In the genomic region with DNA sequence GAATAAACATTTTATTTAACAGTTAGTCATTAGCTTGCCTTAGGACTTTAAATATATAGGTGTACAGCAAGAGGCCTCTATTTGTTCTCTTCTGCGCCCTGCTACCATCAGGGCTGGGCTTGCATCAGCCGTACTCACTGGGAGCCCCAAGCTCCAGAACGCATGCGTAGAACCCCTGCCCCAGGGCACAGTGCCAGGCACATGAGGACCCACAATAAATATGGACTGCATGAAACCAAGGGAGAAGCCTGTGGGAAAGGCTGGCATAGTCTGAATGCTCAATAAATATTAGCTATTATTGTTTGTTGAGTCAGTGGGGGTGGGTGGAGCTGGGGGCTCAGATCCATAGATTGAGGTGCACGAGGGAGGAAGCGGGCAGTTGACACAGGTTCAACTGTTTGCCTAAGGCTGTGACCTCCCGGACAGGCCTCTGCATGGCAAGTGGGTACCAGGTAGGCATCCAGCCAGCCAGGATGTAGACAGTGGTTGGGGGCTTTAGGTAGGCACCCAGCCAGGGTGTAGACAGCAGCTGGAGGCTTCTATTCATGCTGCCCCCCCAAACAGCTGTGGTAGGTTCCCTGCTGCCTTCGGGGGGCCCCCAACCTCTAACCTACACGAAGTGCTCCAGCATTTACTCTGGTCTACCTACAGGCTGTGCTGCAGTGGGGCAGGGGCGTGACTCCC, we compare ENCODE assay signal across 10 mouse cellular contexts.
"Had no signal": no experiment of that assay in that cellular context is flagged by ENCODE, and none has a peak within 500 bp of the region (broad histone marks: within the 10 kb centered on the region; RNA-seq: fewer than 3 reads in every experiment).

No protein-coding gene starts in this region.

- H3K9ac ChIP-seq: limb, embryonic 12.5 days; liver, embryonic 13.5 days; liver, postnatal 0 days; lung, embryonic 15.5 days; midbrain, embryonic 12.5 days; neural tube, embryonic 13.5 days; stomach, embryonic 15.5 days had no signal

- H3K4me3 ChIP-seq: left cerebral cortex, adult 2 months; liver, embryonic 13.5 days; lung, embryonic 15.5 days; megakaryocyte, embryonic 14.5 days; neural tube, embryonic 13.5 days; stomach, embryonic 15.5 days had no signal

- H3K9me3 ChIP-seq: limb, embryonic 12.5 days; liver, embryonic 13.5 days; lung, embryonic 15.5 days; megakaryocyte, embryonic 14.5 days; midbrain, embryonic 12.5 days; neural tube, embryonic 13.5 days; stomach, embryonic 15.5 days had no signal

- H3K36me3 ChIP-seq: limb, embryonic 12.5 days; liver, embryonic 13.5 days; lung, embryonic 15.5 days; midbrain, embryonic 12.5 days; neural tube, embryonic 13.5 days; stomach, embryonic 15.5 days had no signal

- H3K4me1 ChIP-seq: liver, embryonic 13.5 days had no signal

- H3K27ac ChIP-seq: left cerebral cortex, adult 2 months; limb, embryonic 12.5 days; liver, embryonic 13.5 days; lung, embryonic 15.5 days; macrophage; midbrain, embryonic 12.5 days; neural tube, embryonic 13.5 days; stomach, embryonic 15.5 days had no signal

- H3K4me2 ChIP-seq: liver, embryonic 13.5 days; stomach, embryonic 15.5 days had no signal
